Mouse (Mus musculus): ENCODE results near the gene Rtbdn.
A peak's percentile ranks its signal among the peaks of the same experiment; 100 is the strongest.

Rtbdn gene

GRCm38 (mm10) chr8:84921596-84921995 lies 25.2 kb upstream of the Rtbdn start:
- no peak for DNase-seq (ENCODE audit: low read depth, low spot score)

DNA sequence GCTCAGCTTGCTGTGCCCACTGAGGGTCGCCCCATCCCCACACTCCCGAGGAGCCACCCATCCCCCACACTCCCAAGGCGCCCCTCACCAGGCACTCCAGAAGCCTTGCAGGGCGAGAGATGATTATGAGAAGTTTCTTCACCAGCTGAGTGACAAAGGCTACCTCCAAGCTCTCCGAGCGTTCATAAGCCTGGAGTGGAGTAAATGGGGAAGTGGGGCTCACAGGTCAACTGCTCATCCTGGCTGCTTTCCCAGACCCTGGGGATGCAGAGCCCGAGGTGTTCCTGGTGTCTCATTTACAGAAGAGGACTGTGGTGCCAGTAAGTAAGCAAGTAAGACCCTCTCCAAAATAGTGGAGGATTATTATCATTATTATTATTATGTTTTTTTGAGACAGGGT lies 21.2 kb upstream of the Rtbdn start:
- no peak for DNase-seq (ENCODE audit: low read depth, low spot score)

DNA sequence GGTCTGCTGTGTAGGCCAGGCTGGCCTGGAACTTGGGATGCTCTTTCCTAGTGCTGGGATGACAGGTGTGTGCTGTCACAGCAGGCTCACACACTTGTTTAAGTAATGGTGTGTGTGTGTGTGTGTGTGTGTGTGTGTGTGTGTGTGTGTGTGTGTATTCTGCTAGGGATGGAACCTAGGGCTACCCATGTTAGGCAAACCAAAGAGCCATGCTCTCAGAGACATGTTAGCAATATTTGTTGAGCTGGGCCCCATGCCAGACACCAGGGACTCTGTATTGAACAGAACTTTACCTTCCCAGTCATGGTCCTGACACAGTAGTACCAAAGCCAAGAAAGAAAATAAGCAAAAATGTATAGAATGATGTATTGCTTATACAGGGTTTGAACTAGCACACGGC lies 19.3 kb upstream of the Rtbdn start:
- DNase-seq (ENCODE audit: low read depth, low spot score) = no peak

- peak; percentile 82 for DNase-seq (ENCODE audit: low read depth, low spot score)
These were observed 18.1 kb upstream of the Rtbdn start for GRCm38 (mm10) chr8:84928456-84929306.

- no peak for DNase-seq (ENCODE audit: low read depth, low spot score)
These were observed 16.2 kb upstream of the Rtbdn start for GRCm38 (mm10) chr8:84930582-84930981.

DNA sequence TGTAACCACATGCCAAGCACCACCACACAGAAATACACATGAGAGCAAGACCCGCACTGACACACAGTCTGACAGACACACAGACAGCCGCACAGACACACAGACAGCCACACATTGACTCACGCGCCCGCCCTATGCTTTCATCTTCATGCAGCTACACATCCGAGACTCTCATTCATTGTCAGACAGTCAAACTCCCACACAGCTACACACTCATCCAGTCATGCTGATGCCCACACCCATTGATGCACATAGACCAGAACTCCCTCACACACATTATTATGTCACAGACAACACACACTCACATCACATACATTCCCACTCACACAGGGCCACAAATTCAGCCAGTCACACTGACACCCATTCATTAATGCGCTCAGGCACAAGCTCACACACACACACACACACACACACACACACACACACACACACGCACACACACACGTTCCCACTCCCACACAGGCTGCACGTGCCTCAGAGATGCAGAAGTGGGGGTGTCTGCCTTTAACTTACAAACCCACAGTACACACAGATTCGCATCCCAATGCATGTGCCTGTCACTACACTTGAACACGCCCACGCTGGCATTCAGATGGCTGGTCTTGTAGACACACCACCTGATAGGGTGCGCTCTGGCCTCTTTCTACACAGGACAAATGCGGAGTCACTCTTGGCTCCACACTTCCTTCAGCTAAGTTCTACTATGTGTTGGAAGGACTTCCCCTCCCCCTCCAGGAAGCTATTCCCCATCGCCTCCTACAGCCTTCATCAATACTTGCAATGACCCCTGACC lies 12.8 kb upstream of the Rtbdn start:
- DNase-seq (ENCODE audit: low read depth, low spot score) = no peak

DNA sequence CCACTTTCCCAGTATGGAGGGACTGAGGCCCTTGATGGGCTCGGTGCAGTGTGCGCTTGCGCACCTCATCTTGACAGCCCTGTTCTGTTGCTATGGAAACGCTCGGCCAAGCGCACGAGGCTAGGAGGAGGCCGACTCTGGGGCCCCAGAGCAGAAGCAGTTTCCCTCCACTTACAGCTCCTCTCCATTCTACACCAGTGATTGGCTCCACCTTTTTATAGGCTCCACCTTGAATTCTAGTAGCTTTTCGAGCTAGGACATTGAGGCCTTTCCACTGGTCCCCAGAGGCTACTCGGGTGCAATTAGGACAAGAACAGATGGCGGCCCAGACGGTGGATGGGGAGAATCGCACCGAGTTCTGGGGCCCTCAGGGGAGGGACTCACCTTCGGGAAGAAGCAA lies 11.9 kb upstream of the Rtbdn start:
- DNase-seq (ENCODE audit: low read depth, low spot score) = peak; percentile 55

GRCm38 (mm10) chr8:84935489-84935888 lies 11.3 kb upstream of the Rtbdn start:
- no peak for DNase-seq (ENCODE audit: low read depth, low spot score)

- DNase-seq (ENCODE audit: low read depth, low spot score) = no peak
These were observed 10.5 kb upstream of the Rtbdn start for GRCm38 (mm10) chr8:84936041-84936961.

DNA sequence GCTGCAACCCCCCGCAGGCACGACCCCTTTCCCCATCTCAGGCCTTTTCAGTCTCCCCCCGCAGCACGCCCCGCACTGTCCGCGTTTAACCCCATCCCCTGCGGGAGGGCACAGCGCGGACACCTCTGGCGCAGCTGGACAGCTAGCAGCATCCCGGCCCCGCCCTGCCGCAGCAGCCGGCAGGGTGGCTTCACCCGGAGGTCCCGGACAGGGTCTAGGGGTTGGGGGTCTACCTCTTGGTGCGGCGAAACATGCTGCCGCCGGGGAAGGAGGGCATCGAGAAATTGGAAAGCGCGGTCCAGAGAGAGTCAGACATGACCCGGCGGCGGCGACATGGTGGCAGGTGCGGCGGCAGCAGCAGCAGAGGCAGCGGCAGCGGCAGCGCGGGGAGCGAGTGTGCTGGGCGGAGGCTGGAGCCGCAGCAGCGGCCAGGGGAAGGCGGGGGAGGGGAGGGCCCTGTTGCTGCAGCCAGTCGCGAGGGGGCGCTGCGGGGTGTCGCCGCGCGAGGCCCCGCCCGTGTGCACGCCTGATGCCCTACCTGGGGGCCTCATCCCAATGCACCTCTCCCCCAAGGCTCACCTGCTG lies 9.7 kb upstream of the Rtbdn start, which contains the start of gene Mast1:
Mast1 (minus strand) TSS at position 398 of the 585 bp plus-strand sequence.
- peak; percentile 84 for DNase-seq (ENCODE audit: low read depth, low spot score)

DNA sequence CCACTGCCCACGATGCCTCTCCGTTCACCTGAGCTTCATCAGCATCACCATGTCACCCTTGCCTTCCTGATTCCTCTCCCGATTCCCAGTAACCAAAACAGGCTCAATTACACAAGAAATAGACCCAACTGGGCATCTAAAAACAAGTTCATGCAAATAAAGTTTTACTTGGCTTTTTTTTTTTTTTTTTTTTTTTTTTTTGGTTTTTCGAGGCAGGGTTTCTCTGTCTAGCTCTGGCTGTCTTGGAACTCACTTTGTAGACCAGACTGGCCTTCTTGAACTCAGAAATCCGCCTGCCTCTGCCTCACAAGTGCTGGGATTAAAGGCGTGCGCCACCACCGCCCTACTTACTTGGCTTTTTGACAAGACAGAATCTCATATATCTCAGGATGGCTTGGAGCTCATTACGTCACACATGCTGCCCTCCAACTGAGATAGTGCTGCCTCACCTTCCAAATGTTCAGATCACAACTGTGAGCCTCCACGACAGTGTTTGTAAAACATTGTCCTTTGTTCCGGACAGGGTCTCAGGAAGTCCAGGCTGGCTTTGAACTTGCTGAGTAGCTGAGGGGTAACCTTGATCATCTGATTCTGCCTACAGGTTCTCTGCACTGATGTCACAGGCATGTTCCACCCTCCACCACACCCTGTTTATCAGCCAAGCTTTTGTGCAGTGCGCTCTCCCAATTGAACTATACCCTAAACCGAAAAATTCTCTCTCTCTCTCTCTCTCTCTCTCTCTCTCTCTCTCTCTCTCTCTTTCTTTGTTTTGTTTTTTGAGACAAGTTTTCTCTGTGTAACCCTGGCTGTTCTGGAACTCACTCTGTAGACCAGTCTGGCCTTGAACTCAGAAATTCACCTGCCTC lies 8.9 kb upstream of the Rtbdn start:
- DNase-seq (ENCODE audit: low read depth, low spot score) = no peak

- DNase-seq (ENCODE audit: low read depth, low spot score) = no peak
These were observed 3.1 kb upstream of the Rtbdn start for GRCm38 (mm10) chr8:84943699-84944098.

GRCm38 (mm10) chr8:84944478-84945160 lies 2.2 kb upstream of the Rtbdn start:
- DNase-seq (ENCODE audit: low read depth, low spot score) = peak; percentile 61

- no peak for DNase-seq (ENCODE audit: low read depth, low spot score)
These were observed 1.6 kb upstream of the Rtbdn start for GRCm38 (mm10) chr8:84945235-84945632.

DNA sequence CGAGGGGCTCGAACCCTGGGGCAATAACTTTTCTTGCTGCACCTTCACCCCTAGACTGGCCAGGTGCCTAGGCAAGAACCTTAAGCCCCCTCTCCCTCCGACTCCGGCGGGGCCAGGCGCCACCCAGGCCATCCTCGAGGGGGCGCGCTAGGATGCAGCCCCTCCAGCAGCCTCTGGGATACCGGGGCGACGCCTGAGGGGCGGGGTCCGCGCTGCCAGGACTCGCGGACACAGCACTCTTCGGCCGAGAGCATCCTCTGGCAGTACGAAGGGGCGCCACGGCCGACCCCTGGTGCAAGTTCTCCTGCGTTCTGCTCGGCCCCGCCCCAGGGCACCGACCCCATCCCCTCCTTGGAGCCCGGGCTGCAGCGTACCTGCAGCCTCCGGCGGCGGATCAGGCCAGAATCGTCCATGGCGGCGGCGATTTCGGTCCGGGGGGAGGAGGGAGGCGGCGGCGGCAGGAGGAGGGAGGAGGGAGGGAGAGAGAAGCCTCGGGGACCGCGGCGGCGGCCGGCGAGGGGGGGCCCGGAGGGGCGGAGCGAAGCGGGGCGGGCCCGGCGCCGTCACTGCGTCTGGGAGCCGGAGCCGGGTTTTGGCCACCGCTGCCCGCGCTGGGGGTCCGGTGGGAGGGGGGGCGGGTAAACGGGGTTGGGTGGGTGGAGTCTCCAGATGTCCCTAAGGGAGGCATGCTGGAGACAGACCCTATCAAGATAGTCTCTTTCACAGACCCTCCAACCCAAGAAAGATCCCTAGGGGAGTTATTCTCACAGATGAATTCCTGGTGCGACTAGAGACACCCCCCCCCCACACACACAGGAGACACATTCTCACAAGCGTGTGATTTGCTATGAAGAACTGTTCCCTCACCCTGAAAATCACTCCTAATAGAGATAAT lies 911 bp upstream of the Rtbdn start:
- peak; percentile 43 for DNase-seq (ENCODE audit: low read depth, low spot score)

GRCm38 (mm10) chr8:84947241-84947545 lies 402 bp downstream of the Rtbdn start:
- peak; percentile 67 for DNase-seq (ENCODE audit: low read depth, low spot score)

DNA sequence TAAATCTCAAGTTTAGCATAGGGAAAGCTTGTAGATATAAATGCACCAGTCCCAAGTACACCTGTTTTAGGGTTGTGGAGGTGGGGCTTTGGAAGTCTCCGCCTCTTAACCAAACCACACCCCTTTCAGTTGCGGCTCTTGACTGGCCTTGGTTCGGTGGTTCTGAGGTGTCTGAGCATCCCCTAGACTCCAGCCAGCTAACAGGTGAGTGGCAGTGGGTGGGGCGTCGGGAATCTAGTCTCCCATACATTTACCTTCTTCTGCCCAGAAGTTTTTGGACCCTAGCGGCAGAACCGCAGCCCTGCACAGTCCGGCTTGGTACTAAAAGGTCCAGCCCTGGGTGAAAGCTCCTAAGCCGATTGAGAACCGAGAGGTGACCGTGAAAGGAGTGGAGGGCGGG lies 3.0 kb downstream of the Rtbdn start:
- DNase-seq (ENCODE audit: low read depth, low spot score) = no peak

GRCm38 (mm10) chr8:84952612-84953255 lies 5.9 kb downstream of the Rtbdn start:
- peak; percentile 48 for DNase-seq (ENCODE audit: low read depth, low spot score)

Data from CD4-positive, CD25-positive, alpha-beta regulatory T cell, adult 2 months (primary cell).